ENCODE assay signal across 20 mouse cellular contexts in the genomic region with DNA sequence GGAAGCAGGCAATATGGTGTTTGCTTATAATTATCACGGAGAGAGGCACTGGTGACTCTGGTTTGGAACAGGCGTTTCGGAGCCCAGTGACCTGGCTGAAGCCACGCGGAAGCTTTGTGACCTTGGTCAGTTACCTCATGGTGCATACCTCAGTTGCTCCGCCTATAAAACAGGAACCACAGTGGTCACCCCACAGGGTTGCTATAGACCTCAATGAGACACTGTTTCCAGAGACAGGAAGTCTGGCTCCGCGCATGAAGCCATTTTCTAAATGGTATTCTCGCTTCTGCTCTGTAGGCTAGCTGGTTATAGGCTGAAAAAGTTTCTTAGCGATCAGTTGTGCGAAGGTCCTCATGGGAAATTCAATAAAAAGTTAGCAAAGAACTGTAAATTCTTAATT.
"Had no signal": no experiment of that assay in that cellular context is flagged by ENCODE, and none has a peak within 500 bp of the region (broad histone marks: within the 10 kb centered on the region; RNA-seq: fewer than 3 reads in every experiment).

No protein-coding gene starts in this region.

- H3K27me3 ChIP-seq: limb, embryonic 15.5 days had no signal

- H3K27ac ChIP-seq: kidney, embryonic 15.5 days; limb, embryonic 15.5 days; liver, embryonic 14.5 days; midbrain, embryonic 13.5 days; stomach, postnatal 0 days had no signal

- DNase-seq: kidney, adult 8-10 months; kidney, postnatal 10 days; kidney, postnatal 36 days; left cerebral cortex, postnatal 4 days; liver, postnatal 0 days; lung, embryonic 14.5 days; right cerebral cortex, adult 18-20 months; right cerebral cortex, postnatal 14 days; right cerebral cortex, postnatal 4 days; thymus, adult 2 months; thymus, postnatal 14 days; thymus, postnatal 4 days had no signal

- H3K9me3 ChIP-seq: kidney, embryonic 15.5 days; limb, embryonic 15.5 days; midbrain, embryonic 13.5 days had no signal

- H3K36me3 ChIP-seq: kidney, embryonic 15.5 days; limb, embryonic 15.5 days; midbrain, embryonic 13.5 days had no signal

- ATAC-seq: intestine, postnatal 0 days; liver, postnatal 0 days; lung, postnatal 0 days; midbrain, embryonic 13.5 days had no signal

- H3K4me1 ChIP-seq: kidney, embryonic 15.5 days; midbrain, embryonic 13.5 days had no signal

- H3K4me3 ChIP-seq: kidney, embryonic 15.5 days; limb, embryonic 15.5 days; midbrain, embryonic 13.5 days had no signal

- H3K9ac ChIP-seq: kidney, embryonic 15.5 days; limb, embryonic 15.5 days; liver, embryonic 14.5 days; liver, postnatal 0 days; lung, embryonic 14.5 days; midbrain, embryonic 13.5 days had no signal

- H3K4me2 ChIP-seq: kidney, embryonic 15.5 days; limb, embryonic 15.5 days; liver, embryonic 11.5 days; lung, embryonic 14.5 days; midbrain, embryonic 13.5 days had no signal
